In genomic region chr6:73153675-73154074, GRCm38 (mm10) we compare ENCODE assay signal across 7 mouse cellular contexts.
DNase-seq lines count a peak whose midpoint lies in the region; ATAC-seq lines count a peak whose summit lies in the region.

No protein-coding gene starts in this region.

- no peak overlapping the region for H3K9ac ChIP-seq in midbrain, embryonic 16.5 days (ENCODE audit: low read depth, low read length)

- no peak overlapping the region for H3K4me3 ChIP-seq in midbrain, embryonic 16.5 days (ENCODE audit: low read depth, low read length)

- no peak overlapping the region for H3K27ac ChIP-seq in midbrain, embryonic 16.5 days (ENCODE audit: low read length)

- H3K4me1 ChIP-seq in midbrain, embryonic 16.5 days (ENCODE audit: control insufficient read depth, insufficient read depth, low read length) = no peaks in the 10 kb centered on the region

- no peaks in the 10 kb centered on the region for H3K36me3 ChIP-seq in midbrain, embryonic 16.5 days (ENCODE audit: control insufficient read depth, insufficient read depth, low read length)

- peak; percentile 91 for DNase-seq in adipocyte (ENCODE audit: low spot score)
- peak; percentile 79 for DNase-seq in gastrocnemius, postnatal 14 days
- peak; percentile 68 for DNase-seq in kidney, adult 11 months
- DNase-seq in left cerebral cortex, postnatal 36 days (ENCODE audit: low spot score in 2 of 2) = peak; percentile 76 to 83
- DNase-seq in spleen, postnatal 10 days (ENCODE audit: low spot score in 2 of 2) = peak; percentile 48 to 82

- WGBS in midbrain, embryonic 16.5 days = 5% methylated on average over 1 of the region's 1 CpGs

- no peaks in the 10 kb centered on the region for H3K9me3 ChIP-seq in midbrain, embryonic 16.5 days (replicated peaks; ENCODE audit: control insufficient read depth, low read length, poor library complexity, severe bottlenecking)

- ATAC-seq in common myeloid progenitor, adult 5-6 weeks (replicated peaks; ENCODE audit: low read depth, poor library complexity, severe bottlenecking) = peak; percentile 99
- peak; percentile 90 for ATAC-seq in midbrain, embryonic 16.5 days

- intact Hi-C loops in gastrocnemius, postnatal 14 days (cut with DNase I; ENCODE audit: low total_unique reads) = loop anchor here (5.0 to 10.0 kb wide), 2 partner anchors 129 to 201 kb away; no protein-coding TSS in a partner anchor
- intact Hi-C loops in left cerebral cortex, postnatal 36 days (cut with DNase I) = loop anchor here (1.0 to 10.0 kb wide), 2 partner anchors 129 to 213 kb away; no protein-coding TSS in a partner anchor

- no peak overlapping the region for H3K4me2 ChIP-seq in midbrain, embryonic 16.5 days (ENCODE audit: low read length)

- no peaks in the 10 kb centered on the region for H3K27me3 ChIP-seq in midbrain, embryonic 16.5 days (ENCODE audit: control insufficient read depth, insufficient read depth, low read depth, low read length)
